Mouse (Mus musculus): Measurements from ENCODE around the gene Cenpw.

Gene Cenpw

DNA sequence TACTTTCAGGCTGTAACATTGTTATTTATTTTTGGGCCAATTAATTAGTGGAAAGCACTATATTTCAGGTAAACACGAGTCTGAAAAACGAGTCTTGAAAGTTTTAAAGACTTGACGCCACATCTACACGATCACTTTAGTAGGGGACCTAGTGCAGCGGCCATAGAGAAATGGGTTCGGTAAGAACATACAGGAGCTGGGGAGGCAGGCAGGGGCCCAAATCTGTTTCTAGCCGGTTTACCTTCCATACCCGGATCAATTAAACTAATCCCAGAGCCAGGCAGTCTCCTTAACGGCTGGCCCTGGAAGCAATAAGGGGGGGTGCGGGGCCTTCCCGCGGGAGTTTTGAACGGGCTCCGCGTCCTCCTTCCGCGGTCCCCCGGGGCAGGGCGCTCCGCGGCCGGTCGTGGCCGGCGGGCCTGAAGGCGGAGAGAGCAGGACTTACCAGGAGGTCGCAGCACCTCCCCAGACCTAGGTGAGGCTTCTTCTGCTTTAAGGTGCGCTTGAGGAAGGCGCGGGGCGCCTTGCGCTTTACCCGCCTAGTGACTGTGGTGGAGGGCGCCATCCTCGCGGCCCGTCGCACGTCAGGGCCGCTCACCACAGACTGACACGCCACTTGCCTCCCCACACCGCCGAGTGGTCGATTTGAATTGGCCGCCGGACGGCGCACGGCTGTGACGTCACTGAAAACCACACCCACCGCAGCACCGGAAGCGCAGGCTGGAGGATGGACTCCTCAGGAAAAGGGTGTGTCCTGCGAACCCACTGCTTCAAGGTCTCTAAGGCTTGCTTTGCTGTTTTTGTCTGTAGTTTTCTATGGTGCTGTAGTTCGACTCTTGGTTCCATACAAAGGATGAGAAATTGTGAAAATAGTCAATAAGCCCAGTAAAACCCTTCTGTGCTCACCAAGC is at the start of gene Cenpw:
TSS of gene Cenpw (minus strand) at position 645 of the 911 bp plus-strand sequence.
- DNase-seq (ENCODE audit: low read depth, low spot score) = peak; percentile 97

- DNase-seq (ENCODE audit: low read depth, low spot score) = no peak
These were observed 49.3 kb upstream of the Cenpw start for GRCm38 (mm10) chr10:30249654-30250053.

- DNase-seq (ENCODE audit: low read depth, low spot score) = peak; percentile 16
These were observed 859 bp downstream of the Cenpw start for GRCm38 (mm10) chr10:30199501-30199900.

DNA sequence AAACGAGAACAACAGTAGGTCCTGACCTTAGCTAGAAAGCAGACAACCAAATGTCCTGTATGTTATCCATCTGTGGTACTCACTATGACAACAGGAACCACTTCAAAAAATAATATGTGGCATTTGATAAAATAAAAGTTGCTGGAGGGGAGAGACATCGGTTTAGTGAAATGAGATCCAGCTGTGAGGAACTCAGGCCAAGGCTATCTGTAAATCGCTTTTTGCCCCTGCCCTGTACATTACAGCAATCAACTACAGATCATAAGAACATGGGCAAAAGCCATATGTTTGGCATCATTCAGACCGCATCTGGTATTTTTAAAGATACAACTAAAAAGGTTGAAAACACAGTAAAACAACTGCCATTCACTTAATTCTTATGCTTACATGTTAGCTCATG is 32.7 kb downstream of the Cenpw start:
- no peak for DNase-seq (ENCODE audit: low read depth, low spot score)

Measured in ZHBTc4 (cell line).